Mouse (Mus musculus) heart, embryonic 15.5 days (tissue): ENCODE measurements around the gene 9930021J03Rik. TPM values are rescaled to one million over a fixed set of nuclear protein-coding genes. Genes with fewer than 3 reads are reported as not detected.

Experiments used
- ATAC-seq: fragments of 200-750 bp; cut with Nextera tagmentation; replicated peaks from 2 replicates; pipeline ENCODE4 v1.8.0; 2017; ENCODE audit warnings: low read depth, moderate TSS enrichment; ENCODE audit not compliant: insufficient number of reproducible peaks, insufficient read depth, low FRiP score
- H3K27ac ChIP-seq: fragments of 300-500 bp; sonication (generic); 2 replicates; pipeline ENCODE4 v1.5.1; 2015; ENCODE audit warnings: mild to moderate bottlenecking, inconsistent platforms
- H3K27me3 ChIP-seq: fragments of 300-500 bp; sonication (generic); 2 replicates; pipeline ENCODE4 v1.6.1; 2015; ENCODE audit warnings: inconsistent platforms
- H3K36me3 ChIP-seq: fragments of 300-500 bp; sonication (generic); 2 replicates; pipeline ENCODE4 v1.6.1; 2015; ENCODE audit warnings: mild to moderate bottlenecking, inconsistent platforms
- H3K4me1 ChIP-seq: fragments of 300-500 bp; sonication (generic); replicated peaks from 2 replicates; pipeline ENCODE4 v1.6.1; 2015; ENCODE audit warnings: inconsistent platforms
- H3K4me2 ChIP-seq: fragments of 300-500 bp; sonication (generic); 2 replicates; pipeline ENCODE4 v1.6.1; 2015; ENCODE audit warnings: inconsistent platforms, mild to moderate bottlenecking, moderate library complexity
- H3K4me3 ChIP-seq: fragments of 300-500 bp; sonication (generic); 2 replicates; pipeline ENCODE4 v1.5.1; 2015; ENCODE audit warnings: mild to moderate bottlenecking, inconsistent platforms
- H3K9ac ChIP-seq: fragments of 300-500 bp; sonication (generic); 2 replicates; pipeline ENCODE4 v1.6.1; 2015; ENCODE audit warnings: mild to moderate bottlenecking, inconsistent platforms
- H3K9me3 ChIP-seq: fragments of 300-500 bp; sonication (generic); replicated peaks from 2 replicates; pipeline ENCODE4 v1.6.1; 2016; ENCODE audit warnings: inconsistent platforms
- WGBS: fragments of 180-500 bp; shearing (Covaris S2); methylation state at CpG from one replicate; pipeline ENCODE4 v1.1.7; 2015; ENCODE audit warnings: mixed read lengths; 5-methylcytosine and 5-hydroxymethylcytosine counted together
- polyA plus RNA-seq: library from polyadenylated mRNA; unstranded; fragments of >200 nt; fragmentation: Nextera tagmentation; extraction: Ambion mirVana; gene quantifications from 2 replicates; pipeline ENCODE4 v1.2.1, GENCODE M21; 2015

9930021J03Rik gene
- polyA plus RNA-seq, 1 experiment from 2014 or later = 2.6 TPM

DNA sequence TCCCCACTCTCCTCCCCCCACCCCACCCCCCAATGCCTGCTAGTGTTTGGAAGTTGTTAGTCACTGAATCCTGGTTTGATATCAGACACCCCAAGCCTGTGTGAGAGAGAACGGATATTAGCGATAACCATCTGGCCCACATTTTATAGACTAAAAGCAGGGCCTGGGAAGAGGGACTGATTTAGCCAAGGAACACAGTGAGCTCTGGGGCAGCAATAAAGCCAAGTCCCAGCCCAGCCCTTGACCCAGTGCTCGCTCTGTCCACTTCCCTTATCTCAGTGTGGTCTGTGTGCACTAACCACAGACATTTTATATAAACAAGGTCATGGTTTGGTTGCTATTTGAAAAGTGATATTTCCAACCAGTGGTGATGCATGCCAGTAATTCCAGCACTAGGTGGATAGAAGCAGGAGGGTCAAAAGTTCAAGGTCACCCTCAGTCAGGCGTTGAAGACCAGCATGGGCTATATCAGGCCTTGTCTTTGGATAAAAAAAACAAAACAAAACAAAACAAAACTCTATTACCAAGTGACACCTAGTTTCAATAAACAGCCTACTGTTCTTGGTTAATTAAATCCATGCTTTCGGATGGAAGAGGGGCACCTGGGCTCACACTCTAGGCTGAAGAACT lies 138.7 kb downstream of the 9930021J03Rik start:
- H3K27me3 ChIP-seq = peaks cover 11% of the 10 kb centered on the region
- no peak overlapping the region for H3K27ac ChIP-seq
- H3K4me3 ChIP-seq = no peak overlapping the region
- no peaks in the 10 kb centered on the region for H3K9me3 ChIP-seq
- 48% methylated on average over 5 of the region's 5 CpGs for WGBS
- no peak; the same call in 1 of the 2 replicates for ATAC-seq
- H3K9ac ChIP-seq = no peak overlapping the region
- H3K4me2 ChIP-seq = no peak overlapping the region
- no peaks in the 10 kb centered on the region for H3K36me3 ChIP-seq
- peaks cover 13% of the 10 kb centered on the region for H3K4me1 ChIP-seq

DNA sequence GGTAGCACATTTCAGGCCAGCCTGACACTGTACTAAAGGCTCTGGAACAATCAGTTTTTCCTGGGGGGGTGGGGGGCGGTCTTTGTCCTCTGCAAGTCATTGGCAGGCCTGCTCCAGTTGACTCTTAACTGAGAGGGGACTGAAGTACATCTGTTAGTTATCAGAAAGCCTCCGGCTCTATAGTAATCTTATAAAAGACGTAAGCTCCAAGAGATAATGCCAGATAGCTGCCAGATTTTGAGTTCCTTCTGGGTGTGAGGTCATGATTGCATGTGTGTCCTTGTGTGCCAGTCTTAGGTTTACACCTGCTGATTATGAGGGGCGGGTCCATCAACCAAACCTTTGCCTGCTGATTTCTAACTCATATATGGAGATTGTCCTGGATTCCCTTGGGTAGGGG lies 139.6 kb downstream of the 9930021J03Rik start:
- Histone ChIP-seq H3K27me3 (peaks cover 11% of the 10 kb centered on the region), H3K4me2 (no peak overlapping the region), H3K4me1 (peaks cover 19% of the 10 kb centered on the region), H3K36me3 (no peaks in the 10 kb centered on the region), H3K9ac (no peak overlapping the region), H3K27ac (no peak overlapping the region), H3K4me3 (no peak overlapping the region), H3K9me3 (no peaks in the 10 kb centered on the region)
- ATAC-seq = no peak
- 63% methylated on average over 4 of the region's 4 CpGs for WGBS

DNA sequence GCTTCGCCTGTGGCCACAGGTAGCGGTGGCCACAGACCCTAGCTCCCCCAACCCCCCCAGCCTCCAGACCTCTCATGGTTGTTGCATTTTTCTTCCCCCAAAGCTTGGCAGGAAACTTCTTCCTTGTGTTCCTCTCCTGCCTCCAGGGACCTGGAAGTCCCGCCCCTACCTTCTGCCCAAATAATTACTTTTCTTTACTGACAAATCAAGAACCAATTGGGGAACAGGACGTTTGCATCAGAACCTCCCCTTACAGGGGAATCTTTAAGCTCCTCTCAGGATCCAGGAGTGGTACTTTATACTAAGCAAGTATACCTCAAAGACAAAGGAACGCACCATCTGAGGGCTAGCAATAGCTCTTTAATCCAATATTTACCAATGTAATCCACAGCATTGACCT lies 140.9 kb downstream of the 9930021J03Rik start:
- H3K36me3 ChIP-seq = no peaks in the 10 kb centered on the region
- no peak overlapping the region for H3K4me2 ChIP-seq
- H3K27me3 ChIP-seq = peaks cover 11% of the 10 kb centered on the region; the same call in 1 of the 2 replicates
- no peak overlapping the region for H3K4me3 ChIP-seq
- peaks cover 19% of the 10 kb centered on the region for H3K4me1 ChIP-seq
- WGBS = 79% methylated on average over 5 of the region's 5 CpGs
- no peak overlapping the region for H3K27ac ChIP-seq
- no peaks in the 10 kb centered on the region for H3K9me3 ChIP-seq
- no peak for ATAC-seq
- H3K9ac ChIP-seq = no peak overlapping the region

Other genes with a start within 250 kb of the 9930021J03Rik start
- gene Ermp1, start 157.6 kb downstream of the 9930021J03Rik start, polyA plus RNA-seq = 6.3 and 9.1 TPM in 2 replicates
- 0.83 and 0.94 TPM in 2 replicates for gene Mlana, start 108.2 kb downstream of the 9930021J03Rik start, polyA plus RNA-seq
- gene Ranbp6, start 7.0 kb upstream of the 9930021J03Rik start, polyA plus RNA-seq = 14.1 TPM in 2 replicates
- gene Il33, start 119.1 kb upstream of the 9930021J03Rik start, polyA plus RNA-seq = 9.5 and 10.2 TPM in 2 replicates
- not detected in 2 replicates for gene Trpd52l3, start 197.8 kb upstream of the 9930021J03Rik start, polyA plus RNA-seq
- gene Uhrf2, start 224.5 kb upstream of the 9930021J03Rik start, polyA plus RNA-seq = 37.7 and 45.1 TPM in 2 replicates